Comparison of ENCODE assay signal across 17 mouse cellular contexts in genomic region chr3:99183355-99184016, GRCm38 (mm10). TPM values are rescaled to one million over a fixed set of nuclear protein-coding genes. Genes with fewer than 3 reads are reported as not detected.
DNase-seq lines count a peak whose midpoint lies in the region; ATAC-seq and TF ChIP-seq lines count a peak whose summit lies in the region.
"Had no signal": no experiment of that assay in that cellular context is flagged by ENCODE, and none has a peak within 500 bp of the region (broad histone marks: within the 10 kb centered on the region; RNA-seq: fewer than 3 reads in every experiment).

No protein-coding gene starts in this region.

- no peaks in the 10 kb centered on the region for H3K36me3 ChIP-seq in heart, postnatal 0 days (replicated peaks; ENCODE audit: control insufficient read depth, insufficient read depth, low read length)
- no peaks in the 10 kb centered on the region for H3K36me3 ChIP-seq in limb, embryonic 14.5 days (ENCODE audit: control insufficient read depth, insufficient read depth, low read length)
- H3K36me3 ChIP-seq in stomach, postnatal 0 days (ENCODE audit: control insufficient read depth, insufficient read depth, low read length): no peaks in the 10 kb centered on the region
- no peaks in the 10 kb centered on the region for H3K36me3 ChIP-seq in midbrain, embryonic 11.5 days (ENCODE audit: control insufficient read depth, insufficient read depth, low read length)
- H3K36me3 ChIP-seq: hindbrain, embryonic 12.5 days had no signal

- no peaks in the 10 kb centered on the region for H3K27me3 ChIP-seq in heart, postnatal 0 days (ENCODE audit: control insufficient read depth, insufficient read depth, low read length)
- no peaks in the 10 kb centered on the region for H3K27me3 ChIP-seq in limb, embryonic 14.5 days (ENCODE audit: control insufficient read depth, insufficient read depth, low read length)
- H3K27me3 ChIP-seq in stomach, postnatal 0 days (ENCODE audit: control insufficient read depth, insufficient read depth, low read length): no peaks in the 10 kb centered on the region
- H3K27me3 ChIP-seq in midbrain, embryonic 11.5 days (ENCODE audit: control insufficient read depth, insufficient read depth, low read length): no peaks in the 10 kb centered on the region
- H3K27me3 ChIP-seq: forebrain, embryonic 13.5 days; hindbrain, embryonic 12.5 days had no signal

- no peak for TF ChIP-seq POLR2A in embryonic fibroblast, embryonic 13.5 days (IDR thresholded peaks at IDR 0.05; ENCODE audit: low read depth, low read length)
- no peak for TF ChIP-seq POLR2A in limb, embryonic 14.5 days (IDR thresholded peaks at IDR 0.05; ENCODE audit: borderline replicate concordance, extremely low read depth, insufficient read depth, insufficient read length)

- intact Hi-C loops in heart, postnatal 25 days (cut with DNase I): no loop called here
- intact Hi-C loops in left cerebral cortex, postnatal 14 days (cut with DNase I): no loop called here

- no peak for TF ChIP-seq EP300 in heart, postnatal 0 days (IDR thresholded peaks at IDR 0.05; ENCODE audit: low read depth)
- no peak for TF ChIP-seq EP300 in stomach, postnatal 0 days (optimal IDR thresholded peaks at IDR 0.05)

- peak overlapping the region; percentile 34 for H3K4me2 ChIP-seq in heart, postnatal 0 days (ENCODE audit: low read depth, low read length)
- H3K4me2 ChIP-seq in limb, embryonic 14.5 days (replicated peaks; ENCODE audit: low read depth, low read length, severe bottlenecking): no peak overlapping the region
- peak overlapping the region; percentile 34; the same call in 1 of the 2 replicates for H3K4me2 ChIP-seq in stomach, postnatal 0 days (replicated peaks; ENCODE audit: low read depth)
- H3K4me2 ChIP-seq in midbrain, embryonic 11.5 days: no peak overlapping the region
- H3K4me2 ChIP-seq: forebrain, embryonic 13.5 days; hindbrain, embryonic 12.5 days; liver, embryonic 11.5 days had no signal

- no peaks in the 10 kb centered on the region for H3K9me3 ChIP-seq in heart, postnatal 0 days (replicated peaks; ENCODE audit: control insufficient read depth, low read length)
- no peaks in the 10 kb centered on the region for H3K9me3 ChIP-seq in limb, embryonic 14.5 days (ENCODE audit: control insufficient read depth, low read length)
- H3K9me3 ChIP-seq in stomach, postnatal 0 days (ENCODE audit: control insufficient read depth, low read length): no peaks in the 10 kb centered on the region
- no peaks in the 10 kb centered on the region for H3K9me3 ChIP-seq in midbrain, embryonic 11.5 days (ENCODE audit: control insufficient read depth, low read length)
- H3K9me3 ChIP-seq: forebrain, embryonic 13.5 days; hindbrain, embryonic 12.5 days had no signal

- peak overlapping the region; percentile 47 for H3K27ac ChIP-seq in heart, postnatal 0 days (ENCODE audit: low read depth)
- peak overlapping the region; percentile 86 for H3K27ac ChIP-seq in embryonic fibroblast, embryonic 13.5 days (ENCODE audit: insufficient read depth, low read length)
- peak overlapping the region; percentile 67 for H3K27ac ChIP-seq in limb, embryonic 14.5 days (replicated peaks; ENCODE audit: low read depth, low read length)
- no peak overlapping the region; the same call in 1 of the 2 replicates for H3K27ac ChIP-seq in stomach, postnatal 0 days (replicated peaks)
- H3K27ac ChIP-seq in midbrain, embryonic 11.5 days (ENCODE audit: low read depth, low read length): no peak overlapping the region
- H3K27ac ChIP-seq: forebrain, embryonic 13.5 days; gastrocnemius, adult 2 months; hindbrain, embryonic 12.5 days had no signal

- peak overlapping the region; percentile 1 for H3K4me3 ChIP-seq in heart, postnatal 0 days (ENCODE audit: low read depth, low read length)
- no peak overlapping the region for H3K4me3 ChIP-seq in embryonic fibroblast, embryonic 13.5 days (ENCODE audit: insufficient read depth, low read length)
- H3K4me3 ChIP-seq in limb, embryonic 14.5 days (replicated peaks; ENCODE audit: low read length): no peak overlapping the region
- H3K4me3 ChIP-seq in stomach, postnatal 0 days (ENCODE audit: low read depth, low read length): no peak overlapping the region
- H3K4me3 ChIP-seq in midbrain, embryonic 11.5 days (ENCODE audit: low read depth, low read length): no peak overlapping the region
- H3K4me3 ChIP-seq: forebrain, embryonic 13.5 days; gastrocnemius, adult 2 months; hindbrain, embryonic 12.5 days had no signal

- H3K9ac ChIP-seq in heart, postnatal 0 days (replicated peaks; ENCODE audit: low read depth, low read length): no peak overlapping the region; the same call in 1 of the 2 replicates
- no peak overlapping the region for H3K9ac ChIP-seq in limb, embryonic 14.5 days (ENCODE audit: low read depth, low read length, severe bottlenecking)
- no peak overlapping the region; the same call in 1 of the 2 replicates for H3K9ac ChIP-seq in stomach, postnatal 0 days (ENCODE audit: low read length)
- no peak overlapping the region for H3K9ac ChIP-seq in midbrain, embryonic 11.5 days (ENCODE audit: low read length)
- H3K9ac ChIP-seq: forebrain, embryonic 13.5 days; hindbrain, embryonic 12.5 days had no signal

- peak; percentile 68 for ATAC-seq in heart, postnatal 0 days (ENCODE audit: insufficient read depth, low read depth)
- peak; percentile 47; the same call in 1 of the 2 replicates for ATAC-seq in limb, embryonic 14.5 days (ENCODE audit: low FRiP score, low read depth)
- peak; percentile 49; the same call in 1 of the 2 replicates for ATAC-seq in stomach, postnatal 0 days (ENCODE audit: low FRiP score, low TSS enrichment)
- ATAC-seq in midbrain, embryonic 11.5 days (ENCODE audit: low FRiP score): no peak
- ATAC-seq: activated CD4-positive, CD25-positive, alpha-beta regulatory T cell, adult 4 months; CD4-positive, CD25-positive, alpha-beta regulatory T cell, adult 4 months; forebrain, embryonic 13.5 days had no signal

- peak; percentile 41 for DNase-seq in heart, postnatal 0 days (ENCODE audit: low spot score)
- no peak for DNase-seq in heart, postnatal 25 days (ENCODE audit: low spot score)
- DNase-seq in limb, embryonic 14.5 days (ENCODE audit: low spot score): peak; percentile 18
- no peak for DNase-seq in stomach, postnatal 0 days (ENCODE audit: low spot score)
- DNase-seq in left cerebral cortex, postnatal 14 days (ENCODE audit: low spot score in 2 of 2): no peak
- no peak for DNase-seq in midbrain, embryonic 11.5 days (ENCODE audit: low spot score, missing footprints)
- DNase-seq: adrenal gland, postnatal 36 days; gastrocnemius, adult 2 months had no signal

- no peak for TF ChIP-seq CTCF in heart, postnatal 0 days (IDR thresholded peaks at IDR 0.05; ENCODE audit: low read depth)
- no peak for TF ChIP-seq CTCF in embryonic fibroblast, embryonic 13.5 days (IDR thresholded peaks at IDR 0.05; ENCODE audit: borderline replicate concordance, insufficient read depth, low read length)
- TF ChIP-seq CTCF in stomach, postnatal 0 days (IDR thresholded peaks at IDR 0.05; ENCODE audit: low read depth): no peak

- 48% methylated on average over 17 of the region's 17 CpGs for WGBS in heart, postnatal 0 days
- 49% methylated on average over 17 of the region's 17 CpGs for WGBS in limb, embryonic 14.5 days
- 45% methylated on average over 17 of the region's 17 CpGs for WGBS in stomach, postnatal 0 days
- 80% methylated on average over 17 of the region's 17 CpGs for WGBS in midbrain, embryonic 11.5 days

- peaks cover 13% of the 10 kb centered on the region for H3K4me1 ChIP-seq in heart, postnatal 0 days (ENCODE audit: control insufficient read depth, insufficient read depth)
- H3K4me1 ChIP-seq in embryonic fibroblast, embryonic 13.5 days (ENCODE audit: control insufficient read depth, insufficient read depth, low read length): peaks cover 9% of the 10 kb centered on the region
- peaks cover 13% of the 10 kb centered on the region; the same call in 1 of the 2 replicates for H3K4me1 ChIP-seq in limb, embryonic 14.5 days (ENCODE audit: control insufficient read depth, insufficient read depth, low read length)
- H3K4me1 ChIP-seq in stomach, postnatal 0 days (replicated peaks; ENCODE audit: control insufficient read depth, insufficient read depth): no peaks in the 10 kb centered on the region
- no peaks in the 10 kb centered on the region for H3K4me1 ChIP-seq in midbrain, embryonic 11.5 days (ENCODE audit: control insufficient read depth, insufficient read depth, low read length)
- H3K4me1 ChIP-seq: forebrain, embryonic 13.5 days; hindbrain, embryonic 12.5 days had no signal

RNA-seq across cellular contexts. Expression of gene Wars2, which starts 42.6 kb away (rescaled TPM):
- total RNA-seq in heart, postnatal 0 days (2014; rRNA removed; ENCODE audit: low replicate concordance): 6.5 and 6.7 TPM in 2 replicates
- polyA plus RNA-seq in heart, postnatal 0 days (2015; fragmentation: Nextera tagmentation; extraction: Ambion mirVana): 5.0 and 6.0 TPM in 2 replicates
- total RNA-seq in heart, postnatal 25 days (2021): 1 to 10 TPM; 6.8 to 8.0 TPM
- 7.5 and 11.6 TPM in 2 replicates for polyA plus RNA-seq in embryonic fibroblast, embryonic 13.5 days (2011; ENCODE audit: insufficient read length, low read depth, missing spikeins)
- polyA plus RNA-seq in limb, embryonic 14.5 days (2012; rRNA removed): 8.2 and 8.7 TPM in 2 replicates
- 10.9 and 12.3 TPM in 2 replicates for polyA plus RNA-seq in limb, embryonic 14.5 days (2014; fragmentation: Nextera tagmentation; extraction: Ambion mirVana)
- polyA plus RNA-seq in stomach, postnatal 0 days (2015; fragmentation: Nextera tagmentation; extraction: Ambion mirVana): 3.1 and 3.2 TPM in 2 replicates
- 1 to 10 TPM; 7.6 to 8.5 TPM for total RNA-seq in left cerebral cortex, postnatal 14 days (2021)
- polyA plus RNA-seq in midbrain, embryonic 11.5 days (2014; fragmentation: Nextera tagmentation; extraction: Ambion mirVana): 6.1 and 6.9 TPM in 2 replicates

RNA-seq across cellular contexts. Expression of gene Tbx15, which starts 56.7 kb away (rescaled TPM):
- total RNA-seq in heart, postnatal 0 days (2014; rRNA removed; ENCODE audit: low replicate concordance): 0.23 and 1.5 TPM in 2 replicates
- 0.03 and 0.10 TPM in 2 replicates for polyA plus RNA-seq in heart, postnatal 0 days (2015; fragmentation: Nextera tagmentation; extraction: Ambion mirVana)
- total RNA-seq in heart, postnatal 25 days (2021): under 1 TPM; 0.11 to 0.47 TPM
- 57.3 and 86.3 TPM in 2 replicates for polyA plus RNA-seq in embryonic fibroblast, embryonic 13.5 days (2011; ENCODE audit: insufficient read length, low read depth, missing spikeins)
- polyA plus RNA-seq in limb, embryonic 14.5 days (2012; rRNA removed): 66.6 and 76.3 TPM in 2 replicates
- 25.5 and 26.6 TPM in 2 replicates for polyA plus RNA-seq in limb, embryonic 14.5 days (2014; fragmentation: Nextera tagmentation; extraction: Ambion mirVana)
- not detected in 2 replicates for polyA plus RNA-seq in stomach, postnatal 0 days (2015; fragmentation: Nextera tagmentation; extraction: Ambion mirVana)
- total RNA-seq in left cerebral cortex, postnatal 14 days (2021): 1 to 10 TPM; 1.4 to 1.5 TPM
- polyA plus RNA-seq in midbrain, embryonic 11.5 days (2014; fragmentation: Nextera tagmentation; extraction: Ambion mirVana): 1.6 and 1.8 TPM in 2 replicates
- total RNA-seq: megakaryocyte progenitor cell, adult 5-6 weeks; neutrophil, adult 5-6 weeks had no signal
- polyA plus RNA-seq: activated CD4-positive, CD25-positive, alpha-beta regulatory T cell, adult 4 months; CD4-positive, CD25-positive, alpha-beta regulatory T cell, adult 4 months; kidney, embryonic 14.5 days had no signal

Comparison
In these comparisons a context has a peak if more than half of its experiments do, and no peak if none do; other contexts are left out.
1. DNase-seq: peak in heart, postnatal 0 days (single experiment) and limb, embryonic 14.5 days (single experiment); none in heart, postnatal 25 days (single experiment), stomach, postnatal 0 days (single experiment), left cerebral cortex, postnatal 14 days (0 of 2) and midbrain, embryonic 11.5 days (single experiment).
2. H3K27ac ChIP-seq: peak in heart, postnatal 0 days (single experiment), embryonic fibroblast, embryonic 13.5 days (single experiment) and limb, embryonic 14.5 days (single experiment); none in stomach, postnatal 0 days (single experiment) and midbrain, embryonic 11.5 days (single experiment).
3. H3K4me2 ChIP-seq: peak in heart, postnatal 0 days (single experiment) and stomach, postnatal 0 days (single experiment); none in limb, embryonic 14.5 days (single experiment) and midbrain, embryonic 11.5 days (single experiment).